In the genomic region with DNA sequence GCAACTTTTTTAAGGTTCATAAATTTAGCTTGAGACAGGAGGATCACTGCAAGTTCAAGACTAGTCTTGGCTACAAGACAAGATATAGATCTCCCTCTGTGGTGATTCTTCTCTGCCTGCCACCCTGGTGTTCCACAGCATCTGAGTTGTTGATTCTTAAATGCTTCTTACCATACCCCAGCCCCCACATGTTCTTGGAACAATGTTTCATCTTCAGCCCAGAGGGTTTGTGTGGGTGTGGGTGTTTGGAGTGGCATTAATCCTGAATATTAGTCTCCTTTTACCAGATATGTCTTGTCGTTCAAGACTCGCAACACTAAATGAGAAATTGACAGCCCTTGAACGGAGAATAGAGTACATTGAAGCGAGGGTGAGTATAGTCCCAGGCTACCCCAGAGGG, we compare ENCODE assay signal across 24 mouse cellular contexts. TPM values are rescaled to one million over a fixed set of nuclear protein-coding genes. Genes with fewer than 3 reads are reported as not detected.
DNase-seq lines count a peak whose midpoint lies in the region; TF ChIP-seq lines count a peak whose summit lies in the region.
"Had no signal": no experiment of that assay in that cellular context is flagged by ENCODE, and none has a peak within 500 bp of the region (broad histone marks: within the 10 kb centered on the region; RNA-seq: fewer than 3 reads in every experiment).

No protein-coding gene starts in this region.

- DNase-seq in layer of hippocampus, adult 2 months (ENCODE audit: low spot score in 2 of 2) = peak in 1 of 2 experiments; percentile 56
- no peak for DNase-seq in layer of hippocampus, postnatal 25 days (ENCODE audit: extremely low spot score in 1 of 2, low spot score in 1 of 2)
- DNase-seq in right cerebral cortex, adult 18-20 months = peak; percentile 32
- no peak for DNase-seq in right cerebral cortex, adult 2 months (ENCODE audit: low spot score in 2 of 2)
- peak; percentile 43 for DNase-seq in brain, adult 2 months (ENCODE audit: low read depth, low spot score)
- no peak for DNase-seq in cerebellum, postnatal 4 days (ENCODE audit: low spot score in 2 of 2)
- DNase-seq: adrenal gland, adult 8-10 months; adrenal gland, postnatal 14 days; adrenal gland, postnatal 36 days; B cell, adult 2 months; cerebellum, adult 11 months; cerebellum, adult 18-20 months; cerebellum, adult 8-10 months; cerebellum, adult 9-11 months; cerebellum, postnatal 14 days; cerebellum, postnatal 36 days; embryo, embryonic 11 days had no signal

- no peak for TF ChIP-seq CTCF in layer of hippocampus, adult 2 months (conservative IDR thresholded peaks at IDR 0.05)

- H3K4me3 ChIP-seq in layer of hippocampus, adult 2 months = no peak overlapping the region
- H3K4me3 ChIP-seq: embryonic facial prominence, embryonic 13.5 days; embryonic facial prominence, embryonic 15.5 days; erythroblast, embryonic 14.5 days; forebrain, embryonic 10.5 days; forebrain, embryonic 12.5 days had no signal

- H3K27ac ChIP-seq in layer of hippocampus, adult 2 months = peak overlapping the region; percentile 90
- H3K27ac ChIP-seq: embryonic facial prominence, embryonic 13.5 days; embryonic facial prominence, embryonic 15.5 days; forebrain, embryonic 10.5 days; forebrain, embryonic 12.5 days had no signal

RNA-seq across cellular contexts. Expression of gene Vhl, which starts 8.3 kb away (rescaled TPM):
- 10 to 100 TPM; 44.3 to 44.9 TPM for total RNA-seq in layer of hippocampus, adult 2 months (2021)
- total RNA-seq in layer of hippocampus, postnatal 25 days (2021) = 10 to 100 TPM; 47.3 to 52.3 TPM

RNA-seq across cellular contexts. Expression of gene Brk1, which starts 10.9 kb away (rescaled TPM):
- 100 to 1,000 TPM; 211 to 234 TPM for total RNA-seq in layer of hippocampus, adult 2 months (2021)
- total RNA-seq in layer of hippocampus, postnatal 25 days (2021) = 100 to 1,000 TPM; 228 to 246 TPM

RNA-seq across cellular contexts. Expression of gene Fancd2os, which starts 15.0 kb away (rescaled TPM):
- under 1 TPM; 0.33 to 0.86 TPM for total RNA-seq in layer of hippocampus, adult 2 months (2021)
- total RNA-seq in layer of hippocampus, postnatal 25 days (2021) = under 1 TPM; 0.20 to 0.80 TPM
- total RNA-seq: adrenal gland, adult 18-20 months; adrenal gland, postnatal 14 days; CH12.LX had no signal

RNA-seq across cellular contexts. Expression of gene Irak2, which starts 22.8 kb away (rescaled TPM):
- total RNA-seq in layer of hippocampus, adult 2 months (2021) = 10 to 100 TPM; 16.6 to 18.8 TPM
- 10 to 100 TPM; 16.9 to 21.9 TPM for total RNA-seq in layer of hippocampus, postnatal 25 days (2021)

Comparison
In these comparisons a context has a peak if more than half of its experiments do, and no peak if none do; other contexts are left out.
1. DNase-seq: peak in right cerebral cortex, adult 18-20 months (single experiment) and brain, adult 2 months (single experiment); none in layer of hippocampus, postnatal 25 days (0 of 2), right cerebral cortex, adult 2 months (0 of 2) and cerebellum, postnatal 4 days (0 of 2).